Mouse (Mus musculus): ENCODE results near the gene Scoc.

DNA sequence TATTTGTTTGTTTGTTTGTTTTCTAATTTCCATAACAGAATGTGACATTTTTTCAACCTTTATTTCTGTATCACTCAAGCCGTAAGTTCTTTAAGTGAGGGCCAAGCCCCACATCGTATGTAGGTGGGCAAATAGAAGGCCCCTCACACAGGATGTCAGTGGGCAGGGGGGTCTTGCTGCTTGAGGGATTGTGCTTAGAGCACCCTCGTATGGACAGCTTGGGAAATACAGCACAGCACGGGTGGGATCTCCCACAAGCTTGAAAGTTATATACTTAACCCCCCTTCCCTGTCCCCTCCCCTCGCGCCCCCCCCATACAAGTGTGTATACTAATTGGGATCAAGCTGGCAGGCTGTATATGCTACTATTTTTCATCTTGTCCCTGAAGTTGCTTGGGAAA is 51.4 kb downstream of the Scoc start:
- peak; percentile 63 to 72 (median 69) for TF ChIP-seq CTCF (IDR thresholded peaks at IDR 0.05 in 2 of 3, conservative IDR thresholded peaks at IDR 0.05 in 1 of 3; ENCODE audit: control insufficient read depth in 1 of 3, insufficient read depth in 1 of 3, low read depth in 2 of 3, low read length in 3 of 3, poor library complexity in 1 of 3, severe bottlenecking in 1 of 3)
- TF ChIP-seq CHD2 (IDR thresholded peaks at IDR 0.05; ENCODE audit: low read length), result no peak
- TF ChIP-seq ELF1 (IDR thresholded peaks at IDR 0.05; ENCODE audit: low read depth, low read length), result no peak
- TF ChIP-seq TCF12 (IDR thresholded peaks at IDR 0.05; ENCODE audit: low read depth, low read length), result no peak
- TF ChIP-seq POLR2A (IDR thresholded peaks at IDR 0.05; ENCODE audit: control insufficient read depth in 1 of 2, insufficient read depth in 1 of 2, low read depth in 1 of 2, low read length in 2 of 2, poor library complexity in 1 of 2), result no peak
- TF ChIP-seq MAFK (IDR thresholded peaks at IDR 0.05; ENCODE audit: borderline replicate concordance, low read depth, low read length), result no peak
- no peak for TF ChIP-seq MXI1 (IDR thresholded peaks at IDR 0.05; ENCODE audit: low read depth, low read length)
- no peak for TF ChIP-seq GATA1 (IDR thresholded peaks at IDR 0.05; ENCODE audit: low read depth, low read length)
- no peak for TF ChIP-seq USF1 (IDR thresholded peaks at IDR 0.05; ENCODE audit: low read depth, low read length)
- TF ChIP-seq ZC3H11A (IDR thresholded peaks at IDR 0.05; ENCODE audit: low read depth, low read length), result peak; percentile 38
- peak; percentile 63 for TF ChIP-seq SMC3 (IDR thresholded peaks at IDR 0.05; ENCODE audit: low read depth, low read length)
- TF ChIP-seq TBP (IDR thresholded peaks at IDR 0.05; ENCODE audit: low read depth, low read length), result no peak

Measured in MEL (cell line).